Mouse (Mus musculus) G1E (cell line): ENCODE measurements around the gene Wrap73.

Experiments
- CTCF ChIP-seq: IDR thresholded peaks from 2 replicates; pipeline ENCODE4 v1.5.1; 2012; ENCODE audit warnings: low read depth, low read length, inconsistent platforms, mixed read lengths
- TAL1 ChIP-seq: conservative IDR thresholded peaks from 2 replicates; pipeline ENCODE4 v1.6.1; 2012; ENCODE audit warnings: low read depth, low read length, inconsistent platforms, mixed read lengths

- no peak for TF ChIP-seq CTCF
- TF ChIP-seq TAL1: no peak
Observed at GRCm38 (mm10) chr4:154139671-154140181, 2.4 kb upstream of the Wrap73 start.
